Mouse (Mus musculus) cerebellum, postnatal 4 days (tissue): ENCODE data around the gene Fgfr2.

Source experiments
- DNase-seq, 2 experiments: peaks; one replicate each; pipeline ENCODE4 v3.0.0; 2022; ENCODE audit warnings: low spot score in 2 of 2, mixed read lengths in 1 of 2

Gene Fgfr2

GRCm38 (mm10) chr7:131881876-131882615 lies 1241.1 kb downstream of the Fgfr2 start:
- DNase-seq, result peak; percentile 82 to 89

- no peak for DNase-seq
These were observed 1243.0 kb downstream of the Fgfr2 start for GRCm38 (mm10) chr7:131880150-131880549.

- no peak for DNase-seq
These were observed 1244.3 kb downstream of the Fgfr2 start for GRCm38 (mm10) chr7:131878846-131879245.

- no peak for DNase-seq
These were observed 1262.0 kb downstream of the Fgfr2 start for GRCm38 (mm10) chr7:131861157-131861556.

- no peak for DNase-seq
These were observed 1267.5 kb downstream of the Fgfr2 start for GRCm38 (mm10) chr7:131855641-131856040.

- DNase-seq, result no peak
These were observed 1272.6 kb downstream of the Fgfr2 start for GRCm38 (mm10) chr7:131850579-131850978.

GRCm38 (mm10) chr7:131846066-131846905 lies 1276.9 kb downstream of the Fgfr2 start:
- no peak for DNase-seq

GRCm38 (mm10) chr7:131830261-131830660 lies 1292.9 kb downstream of the Fgfr2 start:
- DNase-seq, result no peak

- DNase-seq, result no peak
These were observed 1296.3 kb downstream of the Fgfr2 start for GRCm38 (mm10) chr7:131826811-131827210.

GRCm38 (mm10) chr7:131817976-131818375 lies 1305.2 kb downstream of the Fgfr2 start:
- no peak for DNase-seq

- DNase-seq, result no peak
These were observed 1306.5 kb downstream of the Fgfr2 start for GRCm38 (mm10) chr7:131816641-131817040.

- DNase-seq, result no peak
These were observed 1311.0 kb downstream of the Fgfr2 start for GRCm38 (mm10) chr7:131812116-131812515.

- no peak for DNase-seq
These were observed 1312.2 kb downstream of the Fgfr2 start for GRCm38 (mm10) chr7:131810916-131811315.

GRCm38 (mm10) chr7:131809584-131810181 lies 1313.5 kb downstream of the Fgfr2 start:
- no peak for DNase-seq

- no peak for DNase-seq
These were observed 1315.9 kb downstream of the Fgfr2 start for GRCm38 (mm10) chr7:131807257-131807656.

- DNase-seq, result no peak
These were observed 1317.5 kb downstream of the Fgfr2 start for GRCm38 (mm10) chr7:131805525-131806202.

GRCm38 (mm10) chr7:131800416-131801045 lies 1322.6 kb downstream of the Fgfr2 start:
- peak in 1 of 2 experiments; percentile 35 for DNase-seq

GRCm38 (mm10) chr7:131797161-131797560 lies 1326.0 kb downstream of the Fgfr2 start:
- no peak for DNase-seq

- DNase-seq, result no peak
These were observed 1334.4 kb downstream of the Fgfr2 start for GRCm38 (mm10) chr7:131788595-131789206.

GRCm38 (mm10) chr7:131785721-131786120 lies 1337.4 kb downstream of the Fgfr2 start:
- DNase-seq, result no peak
